Mouse (Mus musculus) bone marrow, adult 2 months (tissue): ENCODE measurements around the gene Gpr157. TPM values are rescaled to one million over a fixed set of nuclear protein-coding genes. Genes with fewer than 3 reads are reported as not detected.

Source experiments
- H3K27ac ChIP-seq: fragments of 200-500 bp; 2 replicates; pipeline ENCODE4 v1.5.1; 2012; ENCODE audit warnings: low read depth, mild to moderate bottlenecking, control low read depth, inconsistent platforms, low read length; ENCODE audit not compliant: control insufficient read depth, poor library complexity, insufficient read depth
- H3K4me1 ChIP-seq: fragments of 200-500 bp; 2 replicates; pipeline ENCODE4 v1.6.1; 2011; ENCODE audit warnings: low read length; ENCODE audit not compliant: control insufficient read depth, insufficient read depth
- H3K4me3 ChIP-seq: fragments of 200-500 bp; replicated peaks from 2 replicates; pipeline ENCODE3; 2011; ENCODE audit warnings: mild to moderate bottlenecking, low read depth, low read length, control low read depth; ENCODE audit not compliant: control insufficient read depth
- CTCF ChIP-seq: fragments of 200-500 bp; IDR thresholded peaks from 2 replicates; pipeline ENCODE4 v1.5.1; 2011; ENCODE audit warnings: low read length, control low read depth; ENCODE audit not compliant: control insufficient read depth, insufficient read depth
- POLR2A ChIP-seq: fragments of 200-500 bp; IDR thresholded peaks from 2 replicates; pipeline ENCODE4 v1.6.1; 2011; ENCODE audit warnings: low read depth, mild to moderate bottlenecking, control low read depth, low read length, borderline replicate concordance; ENCODE audit not compliant: control insufficient read depth
- WGBS: fragments of 180-500 bp; shearing (Covaris S2); methylation state at CpG from one replicate; pipeline ENCODE4 v1.1.7; 2018; 5-methylcytosine and 5-hydroxymethylcytosine counted together
- polyA plus RNA-seq: library from polyadenylated mRNA; stranded (reverse); fragments of >200 nt; gene quantifications from 2 replicates; pipeline ENCODE4 v1.2.4, GENCODE M21; 2011; ENCODE audit warnings: low replicate concordance; ENCODE audit not compliant: missing spikeins, insufficient read depth, insufficient read length

The Gpr157 gene
- polyA plus RNA-seq, 1 experiment: 1.6 TPM

DNA sequence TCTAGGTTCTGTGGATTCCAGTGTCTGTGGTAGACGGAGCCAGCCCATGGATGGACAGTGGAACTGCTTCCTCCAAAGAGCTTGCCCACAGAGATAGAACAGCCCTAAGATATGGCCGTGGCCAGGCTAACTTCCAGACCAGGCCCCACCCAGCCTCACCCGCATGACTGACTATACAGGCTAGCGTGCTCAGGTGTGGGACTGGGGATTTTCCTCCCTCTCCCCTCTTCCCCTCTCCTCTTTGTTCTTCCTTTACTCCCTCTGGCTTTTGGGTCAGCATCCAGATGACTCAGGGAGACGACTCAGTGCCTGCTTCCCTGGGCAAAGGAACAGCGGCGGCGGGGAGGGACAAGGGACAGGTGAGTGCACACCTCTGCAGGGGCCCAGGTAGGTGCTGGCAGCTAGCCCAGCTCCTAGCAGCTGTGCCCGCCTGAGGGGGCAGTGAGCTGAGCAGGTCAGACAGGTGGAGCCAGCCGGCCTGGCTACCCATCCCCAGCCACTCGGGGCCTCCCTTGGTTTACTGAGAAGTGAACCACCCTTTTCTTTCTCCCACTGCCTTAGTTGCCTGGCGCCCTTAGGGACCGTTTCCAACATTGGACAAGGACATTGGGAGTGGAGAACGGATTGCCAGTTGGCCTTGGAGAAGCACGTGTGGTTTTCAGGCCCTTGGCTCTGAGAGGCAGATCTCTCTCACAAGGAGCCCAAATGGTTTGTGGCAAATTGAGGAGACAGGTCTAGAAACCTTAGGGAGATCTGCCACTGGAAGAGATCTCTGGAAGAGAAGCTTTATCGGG, 25.5 kb upstream of the Gpr157 start:
- Histone ChIP-seq H3K4me3 (no peak overlapping the region), H3K4me1 (peaks cover 1% of the 10 kb centered on the region; the same call in 1 of the 2 replicates), H3K27ac (no peak overlapping the region; the same call in 1 of the 2 replicates)
- TF ChIP-seq CTCF (no peak), POLR2A (no peak)
- WGBS: 76% methylated on average over 16 of the region's 16 CpGs

DNA sequence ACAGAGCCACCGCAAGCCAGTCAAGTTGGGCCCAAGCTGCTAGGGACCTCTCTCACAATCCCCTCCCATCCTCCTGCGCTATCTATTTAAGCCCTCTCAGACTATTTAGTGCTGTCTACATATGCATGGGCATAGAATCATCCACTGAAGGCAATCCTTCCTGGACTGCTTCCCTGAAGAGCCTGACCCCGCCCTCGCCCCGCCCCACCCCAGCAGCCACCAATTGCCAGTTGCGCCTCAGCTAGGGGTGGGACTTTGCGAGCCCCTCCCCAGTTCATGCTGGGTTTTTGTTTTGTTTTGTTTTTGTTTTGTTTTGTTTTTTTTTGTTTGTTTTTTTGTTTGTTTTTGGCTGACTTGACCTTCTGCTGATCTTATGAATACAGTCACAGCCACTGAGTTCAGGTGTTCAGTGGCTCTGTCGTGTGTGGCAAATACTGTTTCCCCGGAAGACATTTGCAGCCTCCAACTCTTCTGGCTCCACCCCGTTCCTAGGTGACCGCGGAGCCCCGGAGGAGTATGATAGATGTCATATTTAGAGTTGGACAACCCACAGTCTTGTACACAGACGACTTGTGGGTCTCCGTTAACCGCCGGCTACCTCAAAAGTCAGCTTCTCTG, 20.4 kb upstream of the Gpr157 start:
- H3K4me1 ChIP-seq: no peaks in the 10 kb centered on the region
- 86% methylated on average over 17 of the region's 17 CpGs for whole genome bisulfite sequencing
- TF ChIP-seq POLR2A (no peak), CTCF (no peak)
- peak overlapping the region; percentile 6 for H3K4me3 ChIP-seq
- H3K27ac ChIP-seq: no peak overlapping the region

DNA sequence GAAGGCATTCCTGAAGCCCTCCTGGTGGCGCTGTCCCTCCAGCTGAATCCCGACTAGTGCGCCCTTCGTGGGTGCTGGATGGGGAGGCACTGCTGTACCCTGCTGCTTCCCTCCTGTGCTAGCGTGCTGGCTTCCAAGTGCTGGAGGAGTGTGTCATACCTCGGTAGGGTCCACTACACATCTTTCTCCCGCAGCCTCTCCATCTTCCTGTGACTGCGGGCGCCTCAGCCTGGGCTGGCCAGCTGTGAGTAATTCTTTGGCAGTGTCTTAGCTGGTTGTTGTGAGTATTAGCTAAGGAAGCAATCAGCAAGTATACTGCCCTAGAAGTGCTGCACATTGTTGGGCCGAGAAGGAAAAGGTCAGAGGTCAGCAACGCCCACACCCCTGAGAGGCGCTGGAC, 18.9 kb upstream of the Gpr157 start:
- 86% methylated on average over 12 of the region's 12 CpGs for WGBS
- Histone ChIP-seq H3K4me1 (no peaks in the 10 kb centered on the region), H3K4me3 (no peak overlapping the region), H3K27ac (no peak overlapping the region)
- no peak for TF ChIP-seq CTCF
- TF ChIP-seq POLR2A: no peak

DNA sequence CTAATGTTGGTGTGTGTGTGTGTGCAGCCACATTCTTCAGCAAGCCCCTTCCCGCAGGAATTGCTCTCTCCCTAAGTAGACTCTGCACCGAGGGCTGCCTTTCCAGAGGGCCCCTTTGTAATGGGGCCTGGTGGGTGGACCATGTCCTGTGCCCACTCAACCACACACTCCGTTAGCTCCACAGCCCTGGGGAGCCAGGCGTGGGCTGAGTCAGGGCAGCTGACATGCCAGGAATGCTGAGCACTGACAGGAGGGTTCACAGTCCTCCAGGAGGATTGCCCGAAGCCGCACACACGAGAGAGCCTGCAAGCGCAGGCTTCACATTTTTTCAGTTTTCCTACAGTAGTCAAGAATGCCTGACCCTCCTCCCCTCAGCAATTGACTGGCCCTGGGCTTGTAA, 17.0 kb upstream of the Gpr157 start:
- TF ChIP-seq POLR2A (no peak), CTCF (no peak)
- no peak overlapping the region for H3K4me3 ChIP-seq
- no peak overlapping the region for H3K27ac ChIP-seq
- no peaks in the 10 kb centered on the region; the same call in 1 of the 2 replicates for H3K4me1 ChIP-seq
- WGBS: 87% methylated on average over 8 of the region's 8 CpGs

DNA sequence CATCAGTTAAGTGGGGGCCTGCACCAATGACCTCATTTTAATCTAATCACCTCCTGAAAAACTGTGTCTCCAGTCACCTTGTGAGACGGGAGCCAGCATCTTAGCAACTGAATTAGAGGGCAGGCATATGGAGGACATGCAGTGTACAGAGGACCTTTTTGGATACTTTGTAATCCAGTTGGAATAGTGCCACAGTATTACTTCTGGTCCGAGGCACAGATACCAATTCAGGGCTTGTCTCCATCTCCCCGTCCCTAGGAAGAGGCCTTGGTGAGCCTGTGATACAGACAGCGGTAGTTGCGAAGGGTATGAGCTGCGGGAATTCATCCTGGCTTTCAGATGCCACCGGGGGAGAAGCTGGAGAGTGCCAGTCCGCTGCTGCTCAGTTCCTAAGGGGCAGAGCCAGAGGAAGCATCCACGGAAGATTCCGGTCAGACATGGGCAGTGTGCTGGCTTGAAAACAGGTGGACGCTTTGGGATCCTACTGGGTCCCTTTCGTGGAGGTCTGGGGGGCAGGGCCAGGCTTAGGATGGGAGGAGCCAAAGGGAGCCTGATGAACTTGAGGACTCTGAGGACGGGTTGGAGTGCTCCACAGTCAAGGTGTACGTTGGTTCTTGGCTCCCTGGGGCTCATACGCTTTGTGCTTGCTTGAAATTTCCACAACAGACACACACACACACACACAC, 14.6 kb upstream of the Gpr157 start:
- WGBS: 76% methylated on average over 15 of the region's 15 CpGs
- Histone ChIP-seq H3K27ac (no peak overlapping the region), H3K4me1 (peaks cover 2% of the 10 kb centered on the region; the same call in 1 of the 2 replicates), H3K4me3 (no peak overlapping the region)
- TF ChIP-seq CTCF (no peak), POLR2A (no peak)

DNA sequence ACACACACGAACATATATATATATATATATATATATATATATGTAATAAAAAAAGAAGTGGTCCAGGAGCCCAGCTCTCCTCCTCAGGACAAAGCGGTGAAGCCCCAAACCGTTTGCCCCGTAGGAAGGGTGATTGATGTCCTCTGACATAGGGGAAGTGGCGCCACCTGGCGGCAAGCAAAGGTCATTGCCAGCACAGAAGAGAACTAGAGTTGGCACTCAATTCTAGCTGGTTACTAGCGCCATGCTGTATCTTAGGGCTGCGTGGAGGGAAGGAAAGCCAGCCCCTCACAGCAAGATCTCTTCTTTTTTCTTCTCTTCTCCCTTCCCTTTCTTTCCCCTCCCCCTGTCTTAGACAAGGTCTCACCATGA, 14.1 kb upstream of the Gpr157 start:
- TF ChIP-seq CTCF (peak; percentile 94), POLR2A (no peak)
- H3K27ac ChIP-seq: no peak overlapping the region
- H3K4me3 ChIP-seq: no peak overlapping the region
- peaks cover 2% of the 10 kb centered on the region; the same call in 1 of the 2 replicates for H3K4me1 ChIP-seq
- 10% methylated on average over 8 of the region's 8 CpGs for WGBS

DNA sequence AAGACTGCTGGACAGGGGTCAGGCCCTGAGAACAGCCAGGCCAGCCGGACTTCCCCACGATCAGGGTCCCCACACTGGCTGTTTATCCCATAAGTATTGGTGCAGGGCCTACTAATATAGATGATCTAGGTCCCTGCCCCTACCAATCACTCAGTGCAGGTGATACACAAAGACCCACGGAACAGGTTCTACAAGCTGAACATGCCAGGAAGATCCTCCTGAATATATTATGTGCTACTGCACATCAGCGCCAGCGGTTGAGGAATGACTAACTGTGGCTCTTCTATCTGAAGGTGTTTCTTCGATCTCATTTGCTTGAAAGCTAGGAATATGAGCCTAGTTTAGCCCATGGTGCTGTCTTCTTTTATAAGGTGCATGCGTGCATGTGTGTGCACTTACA, 11.8 kb upstream of the Gpr157 start:
- no peak overlapping the region for H3K27ac ChIP-seq

DNA sequence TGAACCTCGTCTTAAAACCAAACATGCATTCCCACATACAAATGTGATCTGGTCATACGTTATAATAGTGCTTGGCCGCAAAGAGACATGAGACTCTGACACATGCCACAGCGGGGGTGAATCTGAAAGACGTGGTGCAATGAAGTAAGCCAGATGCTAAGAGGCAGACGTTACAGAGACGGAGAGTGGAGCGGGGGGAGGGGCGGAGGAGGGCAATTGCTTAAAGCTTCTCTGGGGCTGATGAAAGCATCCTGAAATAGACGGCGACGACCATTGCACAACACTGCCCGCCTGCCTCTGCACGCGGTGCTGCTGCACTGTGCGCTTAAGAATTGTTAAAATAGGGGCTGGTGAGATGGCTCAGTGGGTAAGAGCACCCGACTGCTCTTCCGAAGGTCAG, 11.0 kb upstream of the Gpr157 start:
- H3K27ac ChIP-seq: peak overlapping the region; percentile 75
- TF ChIP-seq CTCF (no peak), POLR2A (no peak)
- peaks cover 2% of the 10 kb centered on the region for H3K4me1 ChIP-seq

More for the DNA sequence above, 11.8 kb upstream of the Gpr157 start:
- no peak for TF ChIP-seq CTCF
- no peak for TF ChIP-seq POLR2A
- 83% methylated on average over 7 of the region's 7 CpGs for WGBS
- Histone ChIP-seq H3K4me3 (no peak overlapping the region), H3K4me1 (peaks cover 2% of the 10 kb centered on the region)

More for the DNA sequence above, 11.0 kb upstream of the Gpr157 start:
- no peak overlapping the region for H3K4me3 ChIP-seq
- WGBS: 36% methylated on average over 18 of the region's 18 CpGs
